Mouse (Mus musculus) myocyte (in vitro differentiated cells): ENCODE data around the gene Myod1. TPM values are rescaled to one million over a fixed set of nuclear protein-coding genes. Genes with fewer than 3 reads are reported as not detected.

Source experiments
- H3K27me3 ChIP-seq: one replicate; pipeline ENCODE4 v1.6.1; 2011; ENCODE audit not compliant: control insufficient read depth, insufficient read depth, insufficient read length
- H3K36me3 ChIP-seq: one replicate; pipeline ENCODE4 v1.6.1; 2011; ENCODE audit not compliant: control insufficient read depth, insufficient read depth
- H3K4me2 ChIP-seq: one replicate; pipeline ENCODE4 v1.6.1; 2011; ENCODE audit warnings: low read depth, control low read depth
- H3K4me3 ChIP-seq: one replicate; pipeline ENCODE4 v1.5.1; 2011; ENCODE audit warnings: mild to moderate bottlenecking, control low read depth, moderate library complexity
- H3K79me2 ChIP-seq: one replicate; pipeline ENCODE4 v1.6.1; 2011; ENCODE audit not compliant: control insufficient read depth, insufficient read depth
- H3ac ChIP-seq: one replicate; pipeline ENCODE4 v1.6.1; 2011; ENCODE audit not compliant: control insufficient read depth, insufficient read length
- CEBPB ChIP-seq: IDR thresholded peaks from 2 replicates; pipeline ENCODE4 v1.6.1; 2011; ENCODE audit warnings: mild to moderate bottlenecking, moderate library complexity; ENCODE audit not compliant: poor library complexity, insufficient read depth, severe bottlenecking
- E2F4 ChIP-seq: IDR thresholded peaks from one replicate; pipeline ENCODE4 v1.6.1; 2011; ENCODE audit warnings: mild to moderate bottlenecking, control low read depth, moderate library complexity; ENCODE audit not compliant: insufficient read depth
- MAX ChIP-seq: IDR thresholded peaks from one replicate; pipeline ENCODE4 v1.6.1; 2011; ENCODE audit warnings: low read depth, mild to moderate bottlenecking, control low read depth
- MYOD1 ChIP-seq, 3 experiments: IDR thresholded peaks; one replicate each; pipeline ENCODE4 v1.6.1; 2011; ENCODE audit warnings: control low read depth in 2 of 3, low read depth in 2 of 3, mild to moderate bottlenecking in 2 of 3, moderate library complexity in 1 of 3; ENCODE audit not compliant: insufficient read length in 2 of 3, control insufficient read depth in 1 of 3
- MYOG ChIP-seq, 3 experiments: IDR thresholded peaks; one replicate each; pipeline ENCODE4 v1.6.1; 2011; ENCODE audit warnings: control low read depth in 2 of 3, low read depth in 2 of 3, mild to moderate bottlenecking in 2 of 3; ENCODE audit not compliant: insufficient read length in 2 of 3, control insufficient read depth in 1 of 3, insufficient read depth in 1 of 3
- POLR2A ChIP-seq: IDR thresholded peaks from one replicate; pipeline ENCODE4 v1.6.1; 2011; ENCODE audit warnings: low read depth, mild to moderate bottlenecking, control low read depth, moderate library complexity; ENCODE audit not compliant: insufficient read length
- POLR2AphosphoS2 ChIP-seq: IDR thresholded peaks from one replicate; pipeline ENCODE4 v1.6.1; 2011; ENCODE audit warnings: low read depth, control low read depth; ENCODE audit not compliant: insufficient read length
- REST ChIP-seq: IDR thresholded peaks from one replicate; pipeline ENCODE4 v1.6.1; 2011; ENCODE audit warnings: mild to moderate bottlenecking, control low read depth, moderate library complexity; ENCODE audit not compliant: insufficient read depth, insufficient read length
- SRF ChIP-seq: IDR thresholded peaks from one replicate; pipeline ENCODE4 v1.6.1; 2011; ENCODE audit warnings: low read depth; ENCODE audit not compliant: control insufficient read depth, insufficient read length
- TCF12 ChIP-seq: IDR thresholded peaks from one replicate; pipeline ENCODE4 v1.6.1; 2011; ENCODE audit warnings: mild to moderate bottlenecking, control low read depth; ENCODE audit not compliant: poor library complexity, insufficient read depth, severe bottlenecking
- TCF3 ChIP-seq: IDR thresholded peaks from one replicate; pipeline ENCODE4 v1.6.1; 2011; ENCODE audit warnings: low read depth, control low read depth; ENCODE audit not compliant: insufficient read length
- USF1 ChIP-seq: IDR thresholded peaks from one replicate; pipeline ENCODE4 v1.6.1; 2011; ENCODE audit warnings: low read depth, mild to moderate bottlenecking, control low read depth, moderate library complexity
- polyA plus RNA-seq: library from polyadenylated mRNA; unstranded; fragments of >200 nt; fragmentation: generic; extraction: Trizol; gene quantifications from one replicate; pipeline ENCODE4 v1.2.1, GENCODE M21; 2012; ENCODE audit warnings: missing spikeins

Myod1 gene
- polyA plus RNA-seq, 1 experiment, result 396 TPM

DNA sequence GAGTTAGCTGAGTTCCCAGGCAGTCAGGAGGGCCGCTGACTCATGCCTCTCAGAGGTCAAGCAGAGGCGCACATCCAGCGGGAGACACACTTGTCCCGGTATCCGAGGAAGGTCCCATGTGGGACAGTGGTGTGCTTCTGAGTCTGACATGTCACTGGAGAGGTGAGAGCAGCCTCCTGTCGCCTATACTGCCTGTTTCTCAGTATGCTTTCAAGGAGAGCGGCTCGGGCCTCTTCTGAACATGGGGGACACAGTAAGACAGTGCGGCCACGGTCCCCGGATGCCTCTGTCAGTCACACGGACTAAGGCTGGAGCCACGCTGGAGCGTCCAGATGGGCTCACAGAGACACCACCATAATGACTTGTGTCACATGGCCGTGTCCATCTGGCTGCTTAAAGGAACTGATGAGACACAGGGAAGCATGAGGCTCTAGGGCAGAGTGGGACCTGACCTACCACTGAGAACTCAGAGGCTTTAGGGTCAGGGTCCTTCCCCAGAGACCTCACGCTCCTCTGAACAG, 41.9 kb downstream of the Myod1 start:
- Histone ChIP-seq H3ac (no peak overlapping the region), H3K4me3 (no peak overlapping the region), H3K36me3 (no peaks in the 10 kb centered on the region), H3K27me3 (peaks cover 78% of the 10 kb centered on the region), H3K79me2 (no peaks in the 10 kb centered on the region), H3K4me2 (no peak overlapping the region)
- TF ChIP-seq POLR2AphosphoS2, result no peak

- H3K4me2 ChIP-seq, result no peak overlapping the region
- H3K36me3 ChIP-seq, result no peaks in the 10 kb centered on the region
- peaks cover 79% of the 10 kb centered on the region for H3K27me3 ChIP-seq
- TF ChIP-seq CEBPB (no peak), MAX (no peak), TCF12 (no peak), REST (no peak), SRF (no peak), MYOG (IDR thresholded peaks at IDR 0.05; ENCODE audit: control insufficient read depth in 1 of 3, insufficient read depth in 1 of 3, insufficient read length in 2 of 3, low read depth in 2 of 3) (no peak), POLR2A (no peak), USF1 (no peak), TCF3 (no peak), POLR2AphosphoS2 (no peak), MYOD1 (IDR thresholded peaks at IDR 0.05; ENCODE audit: control insufficient read depth in 1 of 3, insufficient read length in 2 of 3, low read depth in 2 of 3) (no peak), E2F4 (no peak)
- no peaks in the 10 kb centered on the region for H3K79me2 ChIP-seq
- H3K4me3 ChIP-seq, result no peak overlapping the region
- H3ac ChIP-seq, result no peak overlapping the region
Observed at GRCm38 (mm10) chr7:46421535-46421934, 45.3 kb downstream of the Myod1 start.

DNA sequence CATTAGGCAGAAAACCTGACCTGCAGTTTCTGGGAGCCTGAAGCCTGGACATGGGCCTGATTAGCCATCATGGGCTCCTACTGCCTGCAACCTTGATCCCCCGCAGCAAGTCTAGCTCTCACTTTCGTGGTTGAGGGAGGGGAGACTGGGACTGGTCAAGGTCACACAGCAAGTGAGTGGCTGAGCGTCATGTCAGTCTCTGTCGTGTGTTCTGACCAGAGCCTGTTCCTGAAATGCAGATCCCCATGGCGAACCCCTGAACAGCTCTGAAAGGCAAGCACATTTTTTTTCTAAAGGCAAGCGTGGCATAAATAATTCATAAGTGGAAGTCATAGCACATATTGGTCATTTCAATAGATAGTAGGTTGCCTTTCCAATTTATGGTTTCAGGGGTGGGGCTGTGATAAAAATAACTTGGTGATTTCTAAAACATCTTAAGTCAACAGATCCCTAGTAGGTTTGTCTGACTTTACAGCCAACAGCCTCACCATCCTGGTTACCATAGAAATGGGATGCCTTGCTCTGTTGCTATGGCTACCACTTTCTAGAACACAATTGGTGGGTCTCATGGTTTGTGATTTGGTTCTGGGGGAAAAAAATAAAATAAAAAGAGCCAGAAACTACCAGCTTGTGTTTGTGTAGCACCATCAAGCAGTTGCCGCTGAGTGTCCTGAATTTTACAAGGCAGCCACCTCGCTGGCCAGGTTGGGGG, 45.9 kb downstream of the Myod1 start:
- Histone ChIP-seq H3ac (no peak overlapping the region), H3K4me3 (no peak overlapping the region), H3K27me3 (peaks cover 78% of the 10 kb centered on the region), H3K4me2 (no peak overlapping the region), H3K36me3 (no peaks in the 10 kb centered on the region), H3K79me2 (no peaks in the 10 kb centered on the region)
- no peak for TF ChIP-seq USF1

- no peak overlapping the region for H3ac ChIP-seq
- H3K4me3 ChIP-seq, result no peak overlapping the region
- no peaks in the 10 kb centered on the region for H3K36me3 ChIP-seq
- no peak overlapping the region for H3K4me2 ChIP-seq
- peaks cover 80% of the 10 kb centered on the region for H3K27me3 ChIP-seq
- TF ChIP-seq REST (no peak), MYOG (IDR thresholded peaks at IDR 0.05; ENCODE audit: control insufficient read depth in 1 of 3, insufficient read depth in 1 of 3, insufficient read length in 2 of 3, low read depth in 2 of 3) (no peak), POLR2AphosphoS2 (no peak), USF1 (no peak), CEBPB (no peak), TCF12 (no peak), MAX (no peak), E2F4 (no peak), POLR2A (no peak), MYOD1 (IDR thresholded peaks at IDR 0.05; ENCODE audit: control insufficient read depth in 1 of 3, insufficient read length in 2 of 3, low read depth in 2 of 3) (no peak), TCF3 (no peak), SRF (no peak)
- no peaks in the 10 kb centered on the region for H3K79me2 ChIP-seq
Observed at GRCm38 (mm10) chr7:46422764-46423412, 46.6 kb downstream of the Myod1 start.

- no peaks in the 10 kb centered on the region for H3K36me3 ChIP-seq
- no peak for TF ChIP-seq TCF12
- TF ChIP-seq MYOD1 (IDR thresholded peaks at IDR 0.05; ENCODE audit: control insufficient read depth in 1 of 3, insufficient read length in 2 of 3, low read depth in 2 of 3), result no peak
- TF ChIP-seq MYOG (IDR thresholded peaks at IDR 0.05; ENCODE audit: control insufficient read depth in 1 of 3, insufficient read depth in 1 of 3, insufficient read length in 2 of 3, low read depth in 2 of 3), result no peak
- no peak for TF ChIP-seq TCF3
- no peak for TF ChIP-seq SRF
- no peak for TF ChIP-seq MAX
- TF ChIP-seq POLR2AphosphoS2, result no peak
- TF ChIP-seq CEBPB, result no peak
- peaks cover 79% of the 10 kb centered on the region for H3K27me3 ChIP-seq
- no peak overlapping the region for H3K4me3 ChIP-seq
- no peak overlapping the region for H3K4me2 ChIP-seq
- H3K79me2 ChIP-seq, result no peaks in the 10 kb centered on the region
- H3ac ChIP-seq, result no peak overlapping the region
Observed at GRCm38 (mm10) chr7:46423951-46424350, 47.7 kb downstream of the Myod1 start.
